In the genomic region with DNA sequence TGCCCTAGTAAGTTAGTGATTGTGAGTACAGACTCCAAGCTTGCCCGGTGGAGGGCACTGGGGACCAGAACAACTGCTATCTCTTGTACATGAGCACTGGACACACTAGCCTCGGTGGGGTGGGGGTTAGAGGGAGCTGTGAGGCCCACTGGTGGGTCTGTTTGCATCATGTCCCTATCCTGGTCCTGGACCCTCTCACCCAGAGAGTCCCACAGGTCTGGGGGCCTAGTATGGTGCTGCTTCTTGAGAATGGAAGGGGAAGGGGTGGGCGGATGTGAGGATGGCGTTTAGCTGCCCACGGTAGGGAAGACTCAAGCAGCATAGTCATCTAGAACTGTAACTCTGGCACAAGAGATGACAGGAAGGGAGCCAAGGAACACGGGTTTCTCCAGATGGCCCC, we compare ENCODE assay signal across 26 mouse cellular contexts. TPM values are rescaled to one million over a fixed set of nuclear protein-coding genes. Genes with fewer than 3 reads are reported as not detected.
DNase-seq lines count a peak whose midpoint lies in the region; ATAC-seq and TF ChIP-seq lines count a peak whose summit lies in the region.
"Had no signal": no experiment of that assay in that cellular context is flagged by ENCODE, and none has a peak within 500 bp of the region (broad histone marks: within the 10 kb centered on the region; RNA-seq: fewer than 3 reads in every experiment).

No protein-coding gene starts in this region.

- peaks cover 24% of the 10 kb centered on the region; the same call in 1 of the 2 replicates for H3K27me3 ChIP-seq in liver, embryonic 12.5 days (replicated peaks)
- H3K27me3 ChIP-seq in myocyte (ENCODE audit: control insufficient read depth, insufficient read depth, insufficient read length), result no peaks in the 10 kb centered on the region
- H3K27me3 ChIP-seq: CH12.LX; embryonic facial prominence, embryonic 12.5 days; forebrain, embryonic 13.5 days; forebrain, embryonic 15.5 days; Patski had no signal

- H3K9me3 ChIP-seq in liver, embryonic 12.5 days (replicated peaks), result no peaks in the 10 kb centered on the region
- H3K9me3 ChIP-seq: embryonic facial prominence, embryonic 10.5 days; embryonic facial prominence, embryonic 12.5 days; forebrain, embryonic 13.5 days; forebrain, embryonic 15.5 days; G1E had no signal

- H3K9ac ChIP-seq in liver, embryonic 12.5 days, result no peak overlapping the region
- H3K9ac ChIP-seq: embryonic facial prominence, embryonic 12.5 days; forebrain, embryonic 13.5 days; forebrain, embryonic 15.5 days; forebrain, postnatal 0 days had no signal

- peaks cover 35% of the 10 kb centered on the region for H3K4me1 ChIP-seq in liver, embryonic 12.5 days

- no peak for DNase-seq in liver
- peak; percentile 11 for DNase-seq in A20 (ENCODE audit: low read depth, low spot score)
- no peak for DNase-seq in thymus, postnatal 0 days (ENCODE audit: low spot score)
- DNase-seq: adrenal gland, adult 8-10 months; adrenal gland, postnatal 14 days; adrenal gland, postnatal 36 days; B cell, adult 2 months; cerebellum, adult 11-12 months; cerebellum, adult 2 months; cerebellum, adult 9-10 months; cerebellum, postnatal 25 days; forebrain, postnatal 0 days had no signal

- no peak overlapping the region for H3K4me2 ChIP-seq in liver, embryonic 12.5 days
- no peak overlapping the region for H3K4me2 ChIP-seq in myocyte (ENCODE audit: low read depth)
- H3K4me2 ChIP-seq: embryonic facial prominence, embryonic 12.5 days; forebrain, embryonic 13.5 days; forebrain, embryonic 15.5 days had no signal

- WGBS in liver, embryonic 12.5 days (ENCODE audit: insufficient replicate concordance), result 74% methylated on average over 6 of the region's 6 CpGs

- H3K79me2 ChIP-seq in myocyte (ENCODE audit: control insufficient read depth, insufficient read depth), result peaks cover 14% of the 10 kb centered on the region

- 0 out of 2 replicates have a peak overlapping the region, but pooled peaks have one; percentile 14 for H3K27ac ChIP-seq in liver, embryonic 12.5 days
- H3K27ac ChIP-seq: embryonic facial prominence, embryonic 10.5 days; embryonic facial prominence, embryonic 12.5 days; forebrain, embryonic 13.5 days; forebrain, embryonic 15.5 days had no signal

- no peak overlapping the region for H3K4me3 ChIP-seq in liver, embryonic 12.5 days
- H3K4me3 ChIP-seq in myocyte, result no peak overlapping the region
- H3K4me3 ChIP-seq: embryonic facial prominence, embryonic 10.5 days; embryonic facial prominence, embryonic 12.5 days; forebrain, embryonic 13.5 days; forebrain, embryonic 15.5 days had no signal

- no peak for ATAC-seq in liver, embryonic 12.5 days
- ATAC-seq: activated CD4-positive, CD25-positive, alpha-beta regulatory T cell, adult 4 months; CD4-positive, CD25-positive, alpha-beta regulatory T cell, adult 4 months; forebrain, postnatal 0 days; Patski had no signal

- no peak for TF ChIP-seq POLR2A in myocyte (IDR thresholded peaks at IDR 0.05; ENCODE audit: insufficient read length, low read depth)

- H3ac ChIP-seq in myocyte (ENCODE audit: control insufficient read depth, insufficient read length), result no peak overlapping the region

- peaks cover 26% of the 10 kb centered on the region for H3K36me3 ChIP-seq in liver, embryonic 12.5 days
- peaks cover 10% of the 10 kb centered on the region for H3K36me3 ChIP-seq in myocyte (ENCODE audit: control insufficient read depth, insufficient read depth)

TF ChIP-seq in myocyte, 11 proteins besides CTCF, POLR2A, EP300 and RAD21:
- TF ChIP-seq POLR2AphosphoS2 (IDR thresholded peaks at IDR 0.05; ENCODE audit: insufficient read length, low read depth) (peak; percentile 27), TCF12 (IDR thresholded peaks at IDR 0.05; ENCODE audit: insufficient read depth, poor library complexity, severe bottlenecking) (no peak), SRF (IDR thresholded peaks at IDR 0.05; ENCODE audit: control insufficient read depth, insufficient read length, low read depth) (no peak), REST (IDR thresholded peaks at IDR 0.05; ENCODE audit: insufficient read depth, insufficient read length) (no peak), E2F4 (IDR thresholded peaks at IDR 0.05; ENCODE audit: insufficient read depth) (no peak), MYOD1 (IDR thresholded peaks at IDR 0.05; ENCODE audit: control insufficient read depth in 1 of 3, insufficient read length in 2 of 3, low read depth in 2 of 3) (no peak)

RNA-seq across cellular contexts. Expression of a gene that starts 5.2 kb away (rescaled TPM):
- polyA plus RNA-seq in liver, embryonic 12.5 days (2016; fragmentation: Nextera tagmentation; extraction: Ambion mirVana), result 1,383 and 1,459 TPM in 2 replicates
- polyA plus RNA-seq in myocyte (2012; fragmentation: generic; extraction: Trizol), result 3,517 TPM
- 1,368 and 1,597 TPM in 2 replicates for polyA plus RNA-seq in thymus, postnatal 0 days (2015; fragmentation: Nextera tagmentation; extraction: Ambion mirVana)

RNA-seq across cellular contexts. Expression of a gene that starts 17.6 kb away (rescaled TPM):
- polyA plus RNA-seq in liver, embryonic 12.5 days (2016; fragmentation: Nextera tagmentation; extraction: Ambion mirVana), result 32.8 and 33.9 TPM in 2 replicates
- 1.4 TPM for polyA plus RNA-seq in myocyte (2012; fragmentation: generic; extraction: Trizol)
- polyA plus RNA-seq in thymus, postnatal 0 days (2015; fragmentation: Nextera tagmentation; extraction: Ambion mirVana), result 77.5 and 78.6 TPM in 2 replicates

RNA-seq across cellular contexts. Expression of a gene that starts 32.4 kb away (rescaled TPM):
- not detected in 2 replicates for polyA plus RNA-seq in liver, embryonic 12.5 days (2016; fragmentation: Nextera tagmentation; extraction: Ambion mirVana)
- polyA plus RNA-seq in myocyte (2012; fragmentation: generic; extraction: Trizol), result not detected
- polyA plus RNA-seq in thymus, postnatal 0 days (2015; fragmentation: Nextera tagmentation; extraction: Ambion mirVana), result 0.14 and 0.18 TPM in 2 replicates
- polyA plus RNA-seq: CD4-positive, CD25-positive, alpha-beta regulatory T cell, adult 4 months; cerebellum, adult 2 months; cortical plate, adult 2 months; embryonic facial prominence, embryonic 10.5 days; embryonic facial prominence, embryonic 12.5 days; embryonic facial prominence, embryonic 14.5 days; forebrain, embryonic 11.5 days; forebrain, embryonic 13.5 days; forebrain, embryonic 15.5 days; forebrain, postnatal 0 days; G1E; Patski had no signal

RNA-seq across cellular contexts. Expression of a gene that starts 38.4 kb away (rescaled TPM):
- polyA plus RNA-seq in liver, embryonic 12.5 days (2016; fragmentation: Nextera tagmentation; extraction: Ambion mirVana), result 1.4 and 2.5 TPM in 2 replicates
- 0.58 TPM for polyA plus RNA-seq in myocyte (2012; fragmentation: generic; extraction: Trizol)
- 1.1 and 1.2 TPM in 2 replicates for polyA plus RNA-seq in thymus, postnatal 0 days (2015; fragmentation: Nextera tagmentation; extraction: Ambion mirVana)
- polyA plus RNA-seq: G1E had no signal

RNA-seq across cellular contexts. Expression of a gene that starts 56.4 kb away (rescaled TPM):
- polyA plus RNA-seq in liver, embryonic 12.5 days (2016; fragmentation: Nextera tagmentation; extraction: Ambion mirVana), result 38.4 and 38.5 TPM in 2 replicates
- polyA plus RNA-seq in myocyte (2012; fragmentation: generic; extraction: Trizol), result 1.3 TPM
- 2.2 and 2.8 TPM in 2 replicates for polyA plus RNA-seq in thymus, postnatal 0 days (2015; fragmentation: Nextera tagmentation; extraction: Ambion mirVana)

Comparison
In these comparisons a context has a peak if more than half of its experiments do, and no peak if none do; other contexts are left out.
1. RNA of a gene that starts 17.6 kb away (polyA plus RNA-seq): 77.5 to 78.6 TPM in thymus, postnatal 0 days and 32.8 to 33.9 TPM in liver, embryonic 12.5 days; 1.4 TPM in myocyte (single experiment); every median in the first group is over 10 times any median in the second.